In the genomic region with DNA sequence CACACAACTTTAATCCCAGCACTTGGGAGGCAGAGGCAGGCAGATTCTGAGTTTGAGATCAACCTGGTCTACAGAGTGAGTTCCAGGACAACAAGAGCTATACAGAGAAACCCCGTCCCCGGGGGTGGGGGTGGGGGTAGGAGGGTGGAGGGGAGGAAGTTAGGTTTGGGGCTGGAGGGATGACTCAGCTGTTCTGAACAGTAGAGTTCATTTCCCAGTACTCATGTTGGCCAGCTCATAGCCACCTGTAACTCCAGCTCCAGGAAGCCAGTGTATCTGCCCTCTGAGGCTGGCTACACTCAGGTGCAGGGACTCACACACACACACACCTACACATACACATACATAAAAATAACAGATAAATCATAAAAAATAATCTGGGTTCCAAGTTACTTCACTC, we compare ENCODE assay signal across 16 mouse cellular contexts.
A peak's percentile ranks its signal among the peaks of the same experiment; 100 is the strongest.
DNase-seq lines count a peak whose midpoint lies in the region; ATAC-seq and TF ChIP-seq lines count a peak whose summit lies in the region.
"Had no signal": no experiment of that assay in that cellular context is flagged by ENCODE, and none has a peak within 500 bp of the region (broad histone marks: within the 10 kb centered on the region; RNA-seq: fewer than 3 reads in every experiment).

No protein-coding gene starts in this region.

- no peak overlapping the region for H3K4me2 ChIP-seq in liver, postnatal 0 days (ENCODE audit: low read depth, low read length)
- no peak overlapping the region for H3K4me2 ChIP-seq in forebrain, embryonic 15.5 days (replicated peaks)
- no peak overlapping the region for H3K4me2 ChIP-seq in stomach, postnatal 0 days (replicated peaks; ENCODE audit: low read depth)
- H3K4me2 ChIP-seq: limb, embryonic 13.5 days; neural tube, embryonic 13.5 days had no signal

- no peak overlapping the region for H3K27ac ChIP-seq in liver, postnatal 0 days (ENCODE audit: low read depth)
- H3K27ac ChIP-seq in forebrain, embryonic 15.5 days (replicated peaks) = no peak overlapping the region
- no peak overlapping the region for H3K27ac ChIP-seq in stomach, postnatal 0 days (replicated peaks)
- H3K27ac ChIP-seq: limb, embryonic 13.5 days; midbrain, embryonic 10.5 days; neural tube, embryonic 13.5 days had no signal

- H3K9me3 ChIP-seq in liver, postnatal 0 days (ENCODE audit: low read length) = no peaks in the 10 kb centered on the region
- H3K9me3 ChIP-seq in G1E (replicated peaks) = peaks cover 4% of the 10 kb centered on the region; the same call in 1 of the 2 replicates
- H3K9me3 ChIP-seq in forebrain, embryonic 15.5 days = no peaks in the 10 kb centered on the region
- H3K9me3 ChIP-seq in stomach, postnatal 0 days (ENCODE audit: control insufficient read depth, low read length) = no peaks in the 10 kb centered on the region
- H3K9me3 ChIP-seq: limb, embryonic 13.5 days; midbrain, embryonic 10.5 days; neural tube, embryonic 13.5 days had no signal

- no peak for ATAC-seq in liver, postnatal 0 days
- peak; percentile 45; the same call in 1 of the 2 replicates for ATAC-seq in G1E (ENCODE audit: extremely low read depth, insufficient number of reproducible peaks, low FRiP score, poor library complexity, severe bottlenecking)
- no peak for ATAC-seq in forebrain, embryonic 15.5 days (replicated peaks)
- no peak for ATAC-seq in stomach, postnatal 0 days (ENCODE audit: low FRiP score, low TSS enrichment)
- no peak for ATAC-seq in inflammation-experienced regulatory T-cells, adult 6 months
- ATAC-seq: forebrain, postnatal 0 days had no signal

- no peak overlapping the region for H3K9ac ChIP-seq in liver, postnatal 0 days (replicated peaks)
- no peak overlapping the region for H3K9ac ChIP-seq in forebrain, embryonic 15.5 days (replicated peaks)
- H3K9ac ChIP-seq in stomach, postnatal 0 days (ENCODE audit: low read length) = no peak overlapping the region
- H3K9ac ChIP-seq: forebrain, postnatal 0 days; limb, embryonic 13.5 days; neural tube, embryonic 13.5 days had no signal

- DNase-seq in liver (peak; percentile 48), G1E (ENCODE audit: low spot score) (peak; percentile 59)
- DNase-seq in liver, postnatal 0 days = no peak
- peak; percentile 45 for DNase-seq in induced T-regulatory cell, adult 2 months (ENCODE audit: low read depth)
- peak; percentile 11 for DNase-seq in thymus, postnatal 25 days
- DNase-seq in stomach, postnatal 0 days (ENCODE audit: low spot score) = no peak
- DNase-seq: adrenal gland, adult 8-10 months; cerebellum, postnatal 10 days; forebrain, postnatal 0 days; gastrocnemius, postnatal 10 days; lung, postnatal 10 days had no signal

- TF ChIP-seq EP300 in liver, postnatal 0 days (IDR thresholded peaks at IDR 0.05; ENCODE audit: low read depth) = no peak
- TF ChIP-seq EP300 in stomach, postnatal 0 days (optimal IDR thresholded peaks at IDR 0.05) = no peak

- H3K27me3 ChIP-seq in liver, postnatal 0 days (ENCODE audit: insufficient read depth, low read length) = no peaks in the 10 kb centered on the region
- H3K27me3 ChIP-seq in G1E (ENCODE audit: insufficient read depth, low read length) = no peaks in the 10 kb centered on the region
- H3K27me3 ChIP-seq in forebrain, embryonic 15.5 days = no peaks in the 10 kb centered on the region
- H3K27me3 ChIP-seq in stomach, postnatal 0 days (ENCODE audit: control insufficient read depth, insufficient read depth, low read length) = no peaks in the 10 kb centered on the region
- H3K27me3 ChIP-seq: limb, embryonic 13.5 days; neural tube, embryonic 13.5 days had no signal

- WGBS in liver, postnatal 0 days (ENCODE audit: insufficient replicate concordance) = 20% methylated on average over 2 of the region's 2 CpGs
- 73% methylated on average over 2 of the region's 2 CpGs for WGBS in forebrain, embryonic 15.5 days
- 56% methylated on average over 2 of the region's 2 CpGs for WGBS in stomach, postnatal 0 days

- H3K4me3 ChIP-seq in liver, postnatal 0 days (ENCODE audit: low read depth, low read length) = no peak overlapping the region
- H3K4me3 ChIP-seq in G1E (ENCODE audit: low read depth, low read length) = no peak overlapping the region; the same call in 1 of the 2 replicates
- no peak overlapping the region for H3K4me3 ChIP-seq in forebrain, embryonic 15.5 days
- H3K4me3 ChIP-seq in stomach, postnatal 0 days (ENCODE audit: low read depth, low read length) = no peak overlapping the region
- H3K4me3 ChIP-seq: limb, embryonic 13.5 days; midbrain, embryonic 10.5 days; neural tube, embryonic 13.5 days had no signal

- no peak for TF ChIP-seq CTCF in liver, postnatal 0 days (IDR thresholded peaks at IDR 0.05; ENCODE audit: low read depth)
- TF ChIP-seq CTCF in G1E (IDR thresholded peaks at IDR 0.05; ENCODE audit: low read depth, low read length) = no peak
- TF ChIP-seq CTCF in stomach, postnatal 0 days (IDR thresholded peaks at IDR 0.05; ENCODE audit: low read depth) = no peak

- H3K36me3 ChIP-seq in liver, postnatal 0 days (replicated peaks; ENCODE audit: insufficient read depth, low read length) = no peaks in the 10 kb centered on the region
- H3K36me3 ChIP-seq in G1E (replicated peaks) = peaks cover 46% of the 10 kb centered on the region
- H3K36me3 ChIP-seq in forebrain, embryonic 15.5 days = no peaks in the 10 kb centered on the region
- no peaks in the 10 kb centered on the region for H3K36me3 ChIP-seq in stomach, postnatal 0 days (ENCODE audit: control insufficient read depth, insufficient read depth, low read length)
- H3K36me3 ChIP-seq: limb, embryonic 13.5 days; midbrain, embryonic 10.5 days; neural tube, embryonic 13.5 days had no signal

- H3K4me1 ChIP-seq in liver, postnatal 0 days (ENCODE audit: insufficient read depth) = peaks cover 4% of the 10 kb centered on the region; the same call in 1 of the 2 replicates
- peaks cover 53% of the 10 kb centered on the region for H3K4me1 ChIP-seq in G1E (ENCODE audit: insufficient read depth, low read depth, low read length)
- H3K4me1 ChIP-seq in forebrain, embryonic 15.5 days = peaks cover 38% of the 10 kb centered on the region
- no peaks in the 10 kb centered on the region for H3K4me1 ChIP-seq in stomach, postnatal 0 days (replicated peaks; ENCODE audit: control insufficient read depth, insufficient read depth)

Comparison
In these comparisons a context has a peak if more than half of its experiments do, and no peak if none do; other contexts are left out.
1. DNase-seq: peak in liver (single experiment), G1E (single experiment), induced T-regulatory cell, adult 2 months (single experiment) and thymus, postnatal 25 days (single experiment); none in liver, postnatal 0 days (single experiment) and stomach, postnatal 0 days (single experiment).